Mouse (Mus musculus): ENCODE measurements at regions not wholly inside any gene's neighbourhood (a gene's known extent, or its start where the extent isn't known, plus 50 kb on each side); places are given as distances from the start of the nearest gene placed in this dataset.

GRCm38 (mm10) chr6:99800919-99801318 lies 74.7 kb upstream of the Prok2 start:
- Histone ChIP-seq H3K4me1 (ENCODE audit: control insufficient read depth in 1 of 2, insufficient read depth in 2 of 2, low read length in 2 of 2) (no peaks in the 10 kb centered on the region), H3K27me3 (ENCODE audit: control insufficient read depth in 1 of 2, insufficient read depth in 2 of 2, low read length in 2 of 2) (no peaks in the 10 kb centered on the region; a peak in 1 of 4 replicates), H3K79me2 (ENCODE audit: control insufficient read depth, insufficient read depth, low read length, poor library complexity) (no peaks in the 10 kb centered on the region), H3K36me3 (ENCODE audit: control insufficient read depth in 1 of 2, insufficient read depth in 2 of 2, low read length in 2 of 2) (no peaks in the 10 kb centered on the region), H3K9ac (ENCODE audit: control insufficient read depth, low read depth, low read length, poor library complexity, severe bottlenecking) (no peak overlapping the region), H3K4me3 (ENCODE audit: control insufficient read depth in 1 of 2, insufficient read depth in 1 of 2, low read depth in 2 of 2, low read length in 2 of 2) (no peak overlapping the region), H3K27ac (ENCODE audit: control insufficient read depth, low read depth, low read length) (no peak overlapping the region), H3K9me3 (replicated peaks; ENCODE audit: insufficient read depth, low read length) (no peaks in the 10 kb centered on the region)
- no peak for TF ChIP-seq POLR2A (IDR thresholded peaks at IDR 0.05; ENCODE audit: control insufficient read depth in 1 of 2, insufficient read depth in 1 of 2, low read depth in 1 of 2, low read length in 2 of 2, poor library complexity in 1 of 2)
- TF ChIP-seq MAFK (IDR thresholded peaks at IDR 0.05; ENCODE audit: borderline replicate concordance, low read depth, low read length) = no peak
- no peak for TF ChIP-seq SIN3A (IDR thresholded peaks at IDR 0.05; ENCODE audit: low read length)
- no peak for TF ChIP-seq TAL1 (IDR thresholded peaks at IDR 0.05; ENCODE audit: low read length)
- TF ChIP-seq ETS1 (IDR thresholded peaks at IDR 0.05; ENCODE audit: low read depth, low read length) = no peak
- no peak for TF ChIP-seq ZC3H11A (IDR thresholded peaks at IDR 0.05; ENCODE audit: low read depth, low read length)
- TF ChIP-seq TCF12 (IDR thresholded peaks at IDR 0.05; ENCODE audit: low read depth, low read length) = no peak
- no peak for DNase-seq (ENCODE audit: low read depth, low spot score)

- TF ChIP-seq MAX (IDR thresholded peaks at IDR 0.05; ENCODE audit: low read length) = no peak
- no peaks in the 10 kb centered on the region for H3K4me1 ChIP-seq (ENCODE audit: control insufficient read depth in 1 of 2, insufficient read depth in 2 of 2, low read length in 2 of 2)
- DNase-seq (ENCODE audit: low read depth, low spot score) = no peak
- no peak overlapping the region for H3K27ac ChIP-seq (ENCODE audit: control insufficient read depth, low read depth, low read length)
- no peaks in the 10 kb centered on the region; a peak in 1 of 4 replicates for H3K27me3 ChIP-seq (ENCODE audit: control insufficient read depth in 1 of 2, insufficient read depth in 2 of 2, low read length in 2 of 2)
- no peaks in the 10 kb centered on the region for H3K36me3 ChIP-seq (ENCODE audit: control insufficient read depth in 1 of 2, insufficient read depth in 2 of 2, low read length in 2 of 2)
- H3K9me3 ChIP-seq (replicated peaks; ENCODE audit: insufficient read depth, low read length) = no peaks in the 10 kb centered on the region
- H3K9ac ChIP-seq (ENCODE audit: control insufficient read depth, low read depth, low read length, poor library complexity, severe bottlenecking) = no peak overlapping the region
- no peaks in the 10 kb centered on the region for H3K79me2 ChIP-seq (ENCODE audit: control insufficient read depth, insufficient read depth, low read length, poor library complexity)
- H3K4me3 ChIP-seq (ENCODE audit: control insufficient read depth in 1 of 2, insufficient read depth in 1 of 2, low read depth in 2 of 2, low read length in 2 of 2) = no peak overlapping the region
Observed at GRCm38 (mm10) chr6:99800324-99800723, 74.1 kb upstream of the Prok2 start.

- H3K9me3 ChIP-seq (replicated peaks; ENCODE audit: insufficient read depth, low read length) = no peaks in the 10 kb centered on the region
- TF ChIP-seq GATA1 (IDR thresholded peaks at IDR 0.05; ENCODE audit: low read depth, low read length) (no peak), HCFC1 (IDR thresholded peaks at IDR 0.05; ENCODE audit: low read depth, low read length) (no peak), E2F4 (IDR thresholded peaks at IDR 0.05; ENCODE audit: borderline replicate concordance, low read depth, low read length) (no peak), NELFE (IDR thresholded peaks at IDR 0.05; ENCODE audit: low read depth, low read length) (no peak), NRF1 (IDR thresholded peaks at IDR 0.05; ENCODE audit: insufficient read depth, low read depth, low read length, poor library complexity, severe bottlenecking) (no peak), TAL1 (IDR thresholded peaks at IDR 0.05; ENCODE audit: low read length) (no peak), ZMIZ1 (IDR thresholded peaks at IDR 0.05; ENCODE audit: low read depth, low read length) (no peak), KAT2A (conservative IDR thresholded peaks at IDR 0.05; ENCODE audit: low read depth, low read length) (no peak), POLR2AphosphoS5 (IDR thresholded peaks at IDR 0.05; ENCODE audit: borderline replicate concordance, low read depth, low read length) (no peak), USF1 (IDR thresholded peaks at IDR 0.05; ENCODE audit: low read depth, low read length) (no peak), ELF1 (IDR thresholded peaks at IDR 0.05; ENCODE audit: low read depth, low read length) (no peak), POLR2AphosphoS2 (IDR thresholded peaks at IDR 0.05; ENCODE audit: low read length) (no peak), POLR2A (IDR thresholded peaks at IDR 0.05; ENCODE audit: control insufficient read depth in 1 of 2, insufficient read depth in 1 of 2, low read depth in 1 of 2, low read length in 2 of 2, poor library complexity in 1 of 2) (no peak)
Observed at GRCm38 (mm10) chr6:99796390-99796789, 70.2 kb upstream of the Prok2 start.

More at GRCm38 (mm10) chr6:99796390-99796789, 70.2 kb upstream of the Prok2 start:
- Histone ChIP-seq H3K4me1 (ENCODE audit: control insufficient read depth in 1 of 2, insufficient read depth in 2 of 2, low read length in 2 of 2) (no peaks in the 10 kb centered on the region), H3K36me3 (ENCODE audit: control insufficient read depth in 1 of 2, insufficient read depth in 2 of 2, low read length in 2 of 2) (no peaks in the 10 kb centered on the region), H3K27me3 (ENCODE audit: control insufficient read depth in 1 of 2, insufficient read depth in 2 of 2, low read length in 2 of 2) (no peaks in the 10 kb centered on the region; a peak in 2 of 4 replicates), H3K27ac (ENCODE audit: control insufficient read depth, low read depth, low read length) (no peak overlapping the region), H3K79me2 (ENCODE audit: control insufficient read depth, insufficient read depth, low read length, poor library complexity) (no peaks in the 10 kb centered on the region), H3K9ac (ENCODE audit: control insufficient read depth, low read depth, low read length, poor library complexity, severe bottlenecking) (no peak overlapping the region), H3K4me3 (ENCODE audit: control insufficient read depth in 1 of 2, insufficient read depth in 1 of 2, low read depth in 2 of 2, low read length in 2 of 2) (no peak overlapping the region)
- no peak for DNase-seq (ENCODE audit: low read depth, low spot score)

All from MEL (cell line).